Mouse (Mus musculus) midbrain, postnatal 0 days (tissue): ENCODE results near the gene Dab2. TPM values are rescaled to one million over a fixed set of nuclear protein-coding genes. Genes with fewer than 3 reads are reported as not detected.

ENCODE experiments used
- ATAC-seq: fragments of 200-750 bp; cut with Nextera tagmentation; 2 replicates; pipeline ENCODE4 v1.8.0; 2017; ENCODE audit warnings: moderate number of reproducible peaks, mild to moderate bottlenecking, moderate TSS enrichment, moderate library complexity; ENCODE audit not compliant: low FRiP score
- DNase-seq: peaks from one replicate; pipeline ENCODE4 v3.0.0-alpha.2; 2015; ENCODE audit warnings: low spot score
- H3K27ac ChIP-seq: fragments of 300-500 bp; sonication (generic); 2 replicates; pipeline ENCODE4 v1.5.1; 2014; ENCODE audit warnings: low read depth, mild to moderate bottlenecking, low read length, mixed read lengths
- H3K27me3 ChIP-seq: fragments of 300-500 bp; sonication (generic); 2 replicates; pipeline ENCODE4 v1.6.1; 2014; ENCODE audit warnings: low read length, control low read depth, mixed read lengths; ENCODE audit not compliant: insufficient read depth
- H3K36me3 ChIP-seq: fragments of 300-500 bp; sonication (generic); 2 replicates; pipeline ENCODE4 v1.6.1; 2014; ENCODE audit warnings: low read length, control low read depth, mixed read lengths; ENCODE audit not compliant: insufficient read depth
- H3K4me1 ChIP-seq: fragments of 300-500 bp; sonication (generic); 2 replicates; pipeline ENCODE4 v1.6.1; 2014; ENCODE audit warnings: mild to moderate bottlenecking, control low read depth, antibody characterized with exemption, low read length, mixed read lengths; ENCODE audit not compliant: insufficient read depth
- H3K4me2 ChIP-seq: fragments of 300-500 bp; sonication (generic); 2 replicates; pipeline ENCODE4 v1.6.1; 2014; ENCODE audit warnings: low read depth, mild to moderate bottlenecking, low read length, mixed read lengths; ENCODE audit not compliant: poor library complexity, severe bottlenecking
- H3K4me3 ChIP-seq: fragments of 300-500 bp; sonication (generic); 2 replicates; pipeline ENCODE4 v1.5.1; 2014; ENCODE audit warnings: low read depth, mild to moderate bottlenecking, low read length, moderate library complexity
- H3K9ac ChIP-seq: fragments of 300-500 bp; sonication (generic); replicated peaks from 2 replicates; pipeline ENCODE4 v1.6.1; 2014; ENCODE audit warnings: mild to moderate bottlenecking, low read length, moderate library complexity, mixed read lengths; ENCODE audit not compliant: poor library complexity, severe bottlenecking
- H3K9me3 ChIP-seq: fragments of 300-500 bp; sonication (generic); 2 replicates; pipeline ENCODE4 v1.6.1; 2016; ENCODE audit warnings: low read length, control low read depth
- CTCF ChIP-seq: IDR thresholded peaks from 2 replicates; pipeline ENCODE4 v1.5.1; 2016; ENCODE audit warnings: antibody characterized with exemption, mild to moderate bottlenecking
- WGBS: fragments of 180-500 bp; shearing (Covaris S2); extraction: QIAGEN DNeasy Blood & Tissue Kit; methylation state at CpG from one replicate; pipeline ENCODE4 v1.1.7; 2014; 5-methylcytosine and 5-hydroxymethylcytosine counted together
- polyA plus RNA-seq: library from polyadenylated mRNA; unstranded; fragments of >200 nt; fragmentation: Nextera tagmentation; extraction: Ambion mirVana; gene quantifications from 2 replicates; pipeline ENCODE4 v1.2.1, GENCODE M21; 2015
- total RNA-seq: library from RNA; depleted of rRNA; stranded (reverse); fragments of >200 nt; gene quantifications from 2 replicates; pipeline ENCODE4 v1.2.3, GENCODE M21; 2014; rRNA removed

The Dab2 gene
- 13.4 and 16.0 TPM in 2 replicates for total RNA-seq
- polyA plus RNA-seq = 15.5 and 16.9 TPM in 2 replicates

DNA sequence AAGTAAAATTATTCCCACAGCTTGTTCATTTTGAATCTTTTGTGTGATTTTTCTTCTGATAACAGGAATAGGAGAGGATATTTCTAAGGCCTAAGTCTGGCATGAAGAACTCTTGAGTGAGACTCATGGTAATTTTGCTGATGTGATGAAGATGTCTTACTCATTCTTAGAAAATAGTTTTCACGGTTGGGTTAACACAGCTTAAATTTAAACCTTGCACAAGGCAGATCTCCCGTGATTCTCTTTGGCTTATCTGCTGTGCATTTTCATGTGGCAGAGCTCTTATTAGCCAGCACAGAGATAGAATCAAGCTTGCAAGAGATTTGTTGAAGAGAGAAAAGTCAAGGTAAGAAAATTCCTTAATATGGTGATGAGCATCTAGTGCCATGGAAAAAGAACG is at the start of gene Dab2:
Gene Dab2, plus strand, starts transcription at position 235 of the 400 bp plus-strand sequence.
- no peak within 1 kb of the TSS for H3K4me2 ChIP-seq
- WGBS = 61% methylated on average over 3 of the region's 3 CpGs
- DNase-seq = no peak
- no peaks in the 10 kb centered on the region for H3K36me3 ChIP-seq
- ATAC-seq = no peak
- no peaks in the 10 kb centered on the region for H3K4me1 ChIP-seq
- H3K27me3 ChIP-seq = no peaks in the 10 kb centered on the region
- H3K9me3 ChIP-seq = no peaks in the 10 kb centered on the region
- H3K27ac ChIP-seq = no peak within 1 kb of the TSS
- TF ChIP-seq CTCF = no peak
- no peak within 1 kb of the TSS for H3K4me3 ChIP-seq
- no peak within 1 kb of the TSS for H3K9ac ChIP-seq

- TF ChIP-seq CTCF = no peak
- Histone ChIP-seq H3K4me1 (no peaks in the 10 kb centered on the region), H3K27me3 (no peaks in the 10 kb centered on the region), H3K4me3 (no peak overlapping the region), H3K9ac (no peak overlapping the region), H3K36me3 (no peaks in the 10 kb centered on the region), H3K27ac (no peak overlapping the region), H3K4me2 (no peak overlapping the region), H3K9me3 (no peaks in the 10 kb centered on the region)
- WGBS = 83% methylated on average over 2 of the region's 2 CpGs
- ATAC-seq (no peak), DNase-seq (no peak)
Observed at GRCm38 (mm10) chr15:6253471-6253870, 46.1 kb upstream of the Dab2 start.

DNA sequence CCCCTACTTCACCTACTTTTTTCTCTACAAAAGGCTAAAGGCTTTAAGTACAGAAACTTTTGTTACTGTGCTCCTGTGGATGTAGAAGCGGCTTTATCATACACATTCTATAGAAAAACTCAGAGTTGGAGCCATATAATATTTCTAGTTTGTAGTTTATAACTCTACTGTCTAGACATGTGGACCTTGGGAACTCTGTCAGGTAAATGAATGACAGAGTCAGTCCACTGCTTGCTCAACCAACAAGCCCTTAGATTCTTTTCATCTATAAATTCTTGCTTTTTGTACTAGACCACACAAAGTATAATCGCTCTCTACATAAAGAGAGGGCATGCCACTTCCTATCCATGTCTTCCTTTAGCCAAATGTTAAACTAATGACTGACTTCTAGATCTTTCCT is 45.2 kb upstream of the Dab2 start:
- no peak overlapping the region for H3K4me3 ChIP-seq
- no peaks in the 10 kb centered on the region for H3K27me3 ChIP-seq
- no peak overlapping the region for H3K9ac ChIP-seq
- H3K9me3 ChIP-seq = no peaks in the 10 kb centered on the region
- H3K4me1 ChIP-seq = no peaks in the 10 kb centered on the region
- H3K27ac ChIP-seq = no peak overlapping the region
- 89% methylated on average over 2 of the region's 2 CpGs for WGBS
- no peaks in the 10 kb centered on the region for H3K36me3 ChIP-seq
- H3K4me2 ChIP-seq = no peak overlapping the region
- no peak for DNase-seq
- no peak for ATAC-seq
- no peak for TF ChIP-seq CTCF

DNA sequence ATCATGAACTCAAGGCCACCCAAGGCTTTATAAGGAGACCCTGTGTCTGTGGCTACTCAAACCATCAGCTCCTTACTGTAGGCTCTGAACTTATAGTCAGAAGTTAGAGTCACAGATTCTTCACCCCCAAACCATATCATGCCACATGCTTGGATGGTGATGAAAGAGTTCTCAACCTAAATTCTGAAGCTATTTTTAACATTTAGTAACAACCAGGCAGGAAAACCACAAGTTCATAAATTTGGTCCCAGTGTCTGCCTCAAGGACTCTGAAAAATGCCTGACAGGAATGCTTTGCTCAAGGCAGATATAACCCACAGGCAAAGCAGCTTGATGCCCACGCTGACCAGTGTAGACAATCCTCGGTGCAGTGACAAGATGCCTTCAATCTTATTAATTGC is 42.5 kb upstream of the Dab2 start:
- ATAC-seq = no peak
- H3K27ac ChIP-seq = no peak overlapping the region

DNA sequence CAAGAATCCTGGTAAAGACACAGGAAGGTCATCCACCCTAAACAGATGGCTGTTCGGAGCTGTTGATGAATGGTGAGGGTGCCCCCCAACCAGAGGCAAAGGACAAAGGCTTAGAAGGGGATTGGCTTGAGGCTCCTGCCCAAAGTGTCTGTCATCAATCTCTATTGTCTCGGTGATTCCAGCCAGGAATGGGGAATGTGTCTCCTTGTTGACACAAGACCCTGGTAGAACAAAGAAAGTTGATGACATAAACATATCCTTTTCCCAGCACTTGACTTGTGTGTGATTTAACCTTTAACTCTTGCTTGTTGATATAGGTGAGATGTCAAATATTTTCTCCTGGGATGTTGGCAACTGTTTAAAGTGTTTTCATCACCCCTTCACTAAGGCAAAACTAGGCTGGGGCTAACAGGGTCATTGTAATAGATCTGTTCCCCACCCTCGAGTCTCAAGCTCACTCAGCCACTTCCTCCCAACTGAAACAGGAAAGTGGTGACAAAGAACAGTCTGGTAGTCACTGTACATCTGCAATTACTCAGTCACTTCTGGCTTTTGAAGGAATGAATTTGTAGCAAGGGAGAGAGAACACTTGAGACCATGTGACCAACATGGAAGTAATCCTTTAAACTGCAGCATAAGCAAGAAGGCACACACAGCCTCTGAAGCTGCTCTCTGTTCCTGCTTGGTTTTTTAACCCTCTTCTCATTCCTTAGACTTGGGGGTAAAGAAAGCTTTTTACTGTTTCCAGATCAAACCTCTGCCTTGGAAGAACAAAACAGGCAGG is 39.4 kb upstream of the Dab2 start:
- no peak overlapping the region for H3K4me3 ChIP-seq
- H3K4me1 ChIP-seq = no peaks in the 10 kb centered on the region
- no peak overlapping the region for H3K4me2 ChIP-seq
- no peak overlapping the region for H3K9ac ChIP-seq
- no peaks in the 10 kb centered on the region for H3K27me3 ChIP-seq
- WGBS = 50% methylated on average over 3 of the region's 3 CpGs
- no peak for DNase-seq
- 0 out of 2 replicates have a peak overlapping the region, but pooled peaks have one; percentile 18 for H3K27ac ChIP-seq
- TF ChIP-seq CTCF = no peak
- ATAC-seq = no peak
- H3K9me3 ChIP-seq = no peaks in the 10 kb centered on the region
- H3K36me3 ChIP-seq = no peaks in the 10 kb centered on the region

More for the DNA sequence above, 42.5 kb upstream of the Dab2 start:
- no peak overlapping the region for H3K4me2 ChIP-seq
- DNase-seq = no peak
- TF ChIP-seq CTCF = no peak
- no peaks in the 10 kb centered on the region for H3K9me3 ChIP-seq
- no peak overlapping the region for H3K4me3 ChIP-seq
- H3K36me3 ChIP-seq = no peaks in the 10 kb centered on the region
- 88% methylated on average over 2 of the region's 2 CpGs for WGBS
- no peak overlapping the region for H3K9ac ChIP-seq
- H3K4me1 ChIP-seq = no peaks in the 10 kb centered on the region
- no peaks in the 10 kb centered on the region for H3K27me3 ChIP-seq

- H3K9me3 ChIP-seq = no peaks in the 10 kb centered on the region
Observed at GRCm38 (mm10) chr15:6260741-6261430, 38.7 kb upstream of the Dab2 start.

More at GRCm38 (mm10) chr15:6260741-6261430, 38.7 kb upstream of the Dab2 start:
- H3K4me1 ChIP-seq = no peaks in the 10 kb centered on the region
- no peaks in the 10 kb centered on the region for H3K36me3 ChIP-seq
- H3K9ac ChIP-seq = no peak overlapping the region
- DNase-seq = no peak
- 83% methylated on average over 6 of the region's 6 CpGs for WGBS
- no peak overlapping the region for H3K4me2 ChIP-seq
- H3K27ac ChIP-seq = no peak overlapping the region
- TF ChIP-seq CTCF = no peak
- no peaks in the 10 kb centered on the region for H3K27me3 ChIP-seq
- no peak overlapping the region for H3K4me3 ChIP-seq
- no peak for ATAC-seq
